Mouse (Mus musculus) heart, adult 11 months (tissue): ENCODE measurements around the gene Osbpl11.
"Not testable (repeated sequence)": the region's sequence is repeated elsewhere in the genome, so short reads cannot be mapped to it uniquely, and the experiment has no call there.

ENCODE experiments used
- DNase-seq: peaks from one replicate; pipeline ENCODE4 v3.0.0; 2022

The Osbpl11 gene

DNA sequence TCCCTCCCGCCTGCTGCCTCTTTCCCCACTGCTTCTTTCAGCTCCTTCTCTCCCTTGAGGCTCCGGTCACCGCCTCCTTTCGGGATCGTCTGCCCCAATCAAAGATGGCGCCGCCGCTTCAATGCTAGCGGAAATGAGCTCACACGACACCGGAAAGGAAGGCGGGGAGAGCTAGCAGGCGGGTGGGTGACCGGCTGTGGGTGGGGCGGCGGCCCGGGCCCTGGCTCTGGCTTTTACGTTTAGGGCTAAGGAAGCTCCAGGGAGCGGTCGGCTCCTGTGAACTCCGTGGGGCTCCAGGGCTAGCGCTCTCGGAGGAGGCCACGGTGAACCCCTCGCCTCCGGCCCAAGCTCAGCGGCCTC is at the start of gene Osbpl11:
TSS of gene Osbpl11 (plus strand) at position 171 of the 360 bp plus-strand sequence.
- DNase-seq = peak; percentile 100

DNA sequence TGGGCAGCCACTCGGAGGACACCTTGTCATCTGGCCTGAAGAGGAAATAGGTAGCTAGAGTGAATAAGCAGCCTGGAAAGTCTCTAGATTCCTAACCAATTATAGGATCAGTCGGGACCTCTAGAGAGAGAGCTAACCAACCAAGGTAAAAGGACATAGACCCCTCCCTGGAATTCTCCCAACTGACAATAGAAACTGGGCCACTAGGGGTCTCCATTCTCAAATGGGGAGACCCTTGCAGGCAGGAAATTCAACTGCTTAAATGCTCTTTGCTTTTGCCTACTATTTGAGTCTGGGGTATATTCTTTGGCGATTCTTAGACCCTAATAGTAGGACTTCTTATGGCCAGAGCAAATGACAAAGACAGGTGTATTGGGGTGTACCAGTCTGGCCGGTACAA is 49.7 kb upstream of the Osbpl11 start:
- DNase-seq = no peak

DNA sequence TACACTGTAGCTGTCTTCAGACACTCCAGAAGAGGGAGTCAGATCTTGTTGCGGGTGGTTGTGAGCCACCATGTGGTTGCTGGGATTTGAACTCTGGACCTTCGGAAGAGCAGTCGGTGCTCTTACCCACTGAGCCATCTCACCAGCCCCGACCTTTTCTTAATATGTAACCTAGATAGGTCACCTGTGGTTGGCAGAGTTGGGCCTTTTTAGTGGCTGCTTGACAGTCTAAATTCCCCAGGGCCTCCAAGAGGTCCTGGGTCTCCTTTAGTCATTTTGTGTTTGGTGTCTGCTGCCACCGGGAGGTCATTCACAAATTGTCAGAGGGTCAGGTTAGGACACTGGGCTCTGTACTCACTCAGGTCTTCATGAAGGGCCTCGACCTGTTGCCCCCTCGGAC is 45.8 kb upstream of the Osbpl11 start:
- DNase-seq = not testable (repeated sequence)

DNA sequence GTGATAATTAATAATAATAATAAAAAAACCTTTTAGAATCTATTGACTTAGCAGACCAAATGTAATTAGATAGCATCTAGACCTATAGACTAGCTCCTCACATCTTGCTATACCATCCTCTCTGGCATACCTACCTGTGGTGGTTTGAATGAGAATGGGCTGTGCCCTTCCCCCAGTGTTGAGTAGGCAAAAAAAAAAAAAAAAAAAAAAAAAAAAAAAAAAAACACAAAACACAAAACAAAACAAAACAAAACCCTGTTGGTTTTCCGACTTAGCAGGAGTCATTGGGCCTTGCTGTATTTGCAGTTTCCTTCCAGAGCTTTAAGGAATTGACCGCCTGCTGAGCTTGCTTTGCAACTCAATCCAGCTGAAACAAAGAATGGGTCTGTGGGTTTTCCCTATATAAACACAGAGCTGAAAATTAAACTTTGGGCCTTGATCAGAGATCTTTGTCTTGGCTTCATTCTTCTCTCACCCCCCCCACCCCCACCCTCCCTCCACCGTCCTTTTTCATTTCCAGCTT is 43.1 kb upstream of the Osbpl11 start:
- DNase-seq = no peak

DNA sequence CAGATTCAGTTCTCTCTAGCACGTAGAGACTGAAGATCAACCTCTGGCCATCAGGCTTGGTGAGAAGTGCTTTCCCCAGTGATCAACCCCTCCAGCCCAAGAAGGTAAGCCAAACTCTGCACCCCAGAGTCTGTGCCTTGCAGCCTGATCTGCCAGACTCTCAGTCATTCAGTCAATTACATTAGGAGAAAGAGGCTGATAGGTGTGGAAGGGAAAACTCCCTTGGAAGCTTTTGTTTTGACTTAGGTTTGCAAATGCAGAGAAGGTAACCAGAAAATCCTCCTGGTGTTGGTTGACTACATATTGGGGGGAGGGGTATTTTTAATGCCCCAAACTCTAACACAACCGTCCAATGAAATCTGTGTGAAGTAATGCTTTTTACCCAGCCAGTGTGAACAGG is 41.4 kb upstream of the Osbpl11 start:
- no peak for DNase-seq

DNA sequence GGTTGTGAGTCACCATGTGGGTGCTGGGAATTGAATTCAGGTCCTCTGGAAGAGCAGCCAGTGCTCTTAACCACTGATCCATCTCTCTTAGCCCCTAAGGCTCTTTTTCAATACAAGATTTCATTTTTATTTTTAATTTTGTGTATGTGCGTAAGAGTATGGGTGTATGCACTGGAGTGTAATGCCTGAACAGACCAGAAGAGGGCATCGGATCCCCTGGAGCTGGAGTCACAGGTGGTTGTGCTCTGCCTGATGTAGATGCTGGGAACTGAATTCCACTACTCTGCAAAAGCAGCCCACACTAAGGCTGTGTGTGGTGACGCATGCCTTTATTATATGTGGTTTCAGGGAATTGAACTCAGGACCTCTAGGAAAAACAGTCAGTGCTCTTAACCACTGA is 38.7 kb upstream of the Osbpl11 start:
- no peak for DNase-seq

DNA sequence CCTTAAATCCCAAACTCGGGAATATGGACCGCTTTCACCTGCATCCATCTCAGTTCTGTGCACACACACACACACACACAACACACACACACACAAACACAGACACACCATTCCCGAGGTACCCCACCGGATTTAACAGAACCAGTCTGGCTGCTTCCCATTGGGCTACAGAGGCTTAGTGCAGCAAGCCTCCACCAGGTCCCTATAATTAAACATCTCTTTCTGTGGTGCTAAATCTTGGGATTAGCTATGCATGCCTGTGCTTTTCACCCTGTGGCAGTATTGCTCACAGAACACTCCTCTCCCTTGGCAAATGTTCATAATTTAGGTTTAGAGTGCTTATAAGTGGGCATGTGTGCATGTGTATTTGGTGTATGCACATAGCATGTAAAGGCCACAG is 36.7 kb upstream of the Osbpl11 start:
- peak; percentile 71 for DNase-seq

DNA sequence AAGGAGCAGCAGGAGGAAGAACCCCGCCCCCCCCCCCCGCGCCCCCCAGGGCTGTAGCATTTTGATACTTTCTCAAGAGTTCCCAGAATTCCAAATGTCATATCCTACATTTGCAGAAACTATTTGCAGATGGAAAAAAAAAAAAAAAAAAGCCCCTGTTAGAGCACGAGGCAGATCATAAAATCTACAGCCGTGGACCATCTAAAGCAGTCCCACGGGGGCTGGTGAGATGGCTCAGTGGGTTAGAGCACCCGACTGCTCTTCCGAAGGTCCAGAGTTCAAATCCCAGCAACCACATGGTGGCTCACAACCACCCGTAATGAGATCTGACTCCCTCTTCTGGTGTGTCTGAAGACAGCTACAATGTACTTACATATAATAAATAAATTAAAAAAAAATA is 34.0 kb upstream of the Osbpl11 start:
- peak; percentile 78 for DNase-seq

DNA sequence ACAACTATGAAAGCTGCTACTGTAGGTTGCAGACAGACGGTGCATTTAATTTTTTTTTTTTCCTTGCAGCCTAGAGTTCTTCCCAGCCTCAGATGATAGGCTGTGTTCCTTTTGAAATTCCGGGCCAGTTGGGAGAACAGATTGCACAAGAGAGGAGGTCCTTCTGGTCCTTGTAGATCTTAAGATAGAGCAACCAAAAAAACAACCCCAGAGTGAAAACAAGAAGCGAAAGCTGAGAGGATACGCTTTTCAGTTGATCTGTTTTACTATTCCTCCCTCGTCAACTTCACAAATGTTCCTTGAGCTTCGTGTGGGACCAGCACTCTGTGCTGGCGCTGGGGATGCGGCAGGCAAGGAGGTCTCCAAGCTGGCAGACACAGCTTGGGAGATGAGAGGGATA is 33.3 kb upstream of the Osbpl11 start:
- DNase-seq = peak; percentile 90

DNA sequence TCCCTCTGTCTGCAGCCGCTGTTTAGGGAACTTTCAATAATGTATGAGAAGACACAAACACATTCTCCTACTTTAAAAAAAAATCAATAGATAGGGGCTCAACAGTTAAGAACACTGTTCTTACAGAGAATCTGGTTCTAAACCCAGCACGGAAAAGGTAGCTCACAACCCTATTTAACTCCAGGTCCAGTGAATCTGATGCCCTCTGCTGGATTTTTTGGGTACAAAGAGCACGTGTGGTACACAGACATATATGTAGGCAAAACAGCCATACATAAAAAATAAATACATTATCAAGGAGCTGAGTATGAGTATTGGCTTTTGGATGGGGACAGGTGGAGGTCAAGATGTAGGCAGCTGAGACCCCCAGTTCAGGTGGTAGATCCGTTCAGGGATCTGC is 29.9 kb upstream of the Osbpl11 start:
- no peak for DNase-seq

DNA sequence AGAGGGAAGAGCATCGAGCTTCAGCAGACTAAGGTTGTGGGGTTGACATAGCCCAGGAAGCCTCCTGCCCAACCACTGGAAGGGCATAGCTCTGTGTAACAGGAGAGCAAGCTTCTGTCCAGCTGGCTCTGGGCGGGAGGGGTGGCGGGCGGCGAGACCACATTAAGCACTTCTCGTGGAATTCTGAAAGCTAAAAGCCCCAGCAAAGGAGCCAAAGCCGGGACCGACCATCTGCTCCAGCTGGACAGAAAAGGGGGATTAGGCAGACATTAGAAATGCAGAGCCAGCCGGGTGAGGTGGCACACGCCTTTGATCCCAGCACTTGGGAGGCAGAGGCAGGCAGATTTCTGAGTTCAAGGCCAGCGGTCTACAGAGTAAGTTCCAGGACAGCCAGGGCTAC is 26.9 kb upstream of the Osbpl11 start:
- peak; percentile 80 for DNase-seq

DNA sequence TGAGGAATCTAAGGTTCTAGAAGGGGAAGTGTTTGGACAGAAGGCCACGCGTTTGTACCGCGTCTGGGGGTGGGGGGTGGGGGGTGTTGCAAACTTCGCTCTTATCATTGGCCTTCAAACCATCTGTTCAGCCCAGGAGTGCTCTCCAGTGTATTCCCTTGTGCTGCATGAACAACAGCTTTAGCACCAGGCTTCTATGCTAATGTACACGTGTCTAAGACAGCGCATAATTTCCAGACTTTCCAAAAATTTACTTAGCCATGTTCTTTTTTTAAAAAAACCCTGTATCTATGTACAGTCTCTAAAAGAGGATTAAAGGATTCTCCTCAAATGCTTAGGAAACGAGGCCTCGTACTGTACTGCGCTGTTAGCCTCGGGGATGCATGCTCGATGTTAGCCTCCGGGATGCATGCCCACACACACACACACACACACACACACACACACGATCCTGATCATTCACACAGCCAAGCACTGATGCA is 26.2 kb upstream of the Osbpl11 start:
- DNase-seq = no peak

DNA sequence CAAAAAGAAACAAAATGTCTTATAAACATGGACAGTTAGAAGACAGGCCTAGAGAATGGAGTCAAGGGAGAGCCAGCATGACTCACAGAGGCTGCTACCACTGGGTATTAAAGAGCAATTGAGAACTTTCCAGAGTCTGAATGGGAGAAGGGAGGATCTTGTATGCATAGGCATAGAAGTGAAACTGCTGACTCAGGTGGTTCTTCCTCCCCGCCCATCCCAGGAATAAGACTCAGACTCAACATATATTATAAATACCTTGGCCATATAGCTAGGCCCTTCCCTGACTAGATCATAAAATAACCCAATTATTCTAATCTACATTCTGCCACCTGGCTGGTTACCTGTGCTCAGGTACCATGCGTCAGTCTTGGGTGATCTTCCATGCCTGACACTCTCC is 25.5 kb upstream of the Osbpl11 start:
- peak; percentile 66 for DNase-seq

DNA sequence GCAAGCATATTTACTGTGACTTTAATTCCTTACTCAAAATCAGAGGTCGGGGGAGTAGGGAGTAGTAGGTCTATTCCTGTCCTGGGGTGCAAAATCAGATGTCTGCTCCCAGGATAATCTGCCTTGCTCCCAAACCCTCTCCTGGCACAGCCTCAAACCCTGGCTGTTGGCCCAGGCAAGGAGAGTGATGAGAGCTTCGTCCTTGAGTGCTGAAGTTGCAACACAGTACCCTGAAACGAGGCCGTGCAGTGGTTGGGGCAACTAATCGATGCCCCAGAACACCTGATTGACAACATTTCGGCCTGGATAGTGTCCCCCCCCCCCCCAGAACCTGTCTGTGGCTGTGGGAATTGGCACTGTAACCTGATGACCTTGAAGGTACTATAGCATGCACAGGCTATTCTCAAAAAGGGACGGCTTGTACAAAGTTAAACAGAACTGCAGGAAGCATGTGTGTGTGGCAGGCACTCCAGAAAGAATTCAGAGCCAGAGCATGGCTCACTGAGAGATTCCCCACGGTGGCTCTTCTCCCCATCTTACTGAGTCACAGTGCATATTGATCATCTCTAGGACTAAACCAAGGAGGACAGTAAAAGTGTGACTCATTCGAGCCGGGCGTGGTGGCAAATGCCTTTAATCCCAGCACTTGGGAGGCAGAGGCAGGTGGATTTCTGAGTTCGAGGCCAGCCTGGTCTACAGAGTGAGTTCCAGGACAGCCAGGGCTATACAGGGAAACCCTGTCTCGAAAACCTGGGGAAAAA is 21.4 kb upstream of the Osbpl11 start:
- peak; percentile 89 for DNase-seq

DNA sequence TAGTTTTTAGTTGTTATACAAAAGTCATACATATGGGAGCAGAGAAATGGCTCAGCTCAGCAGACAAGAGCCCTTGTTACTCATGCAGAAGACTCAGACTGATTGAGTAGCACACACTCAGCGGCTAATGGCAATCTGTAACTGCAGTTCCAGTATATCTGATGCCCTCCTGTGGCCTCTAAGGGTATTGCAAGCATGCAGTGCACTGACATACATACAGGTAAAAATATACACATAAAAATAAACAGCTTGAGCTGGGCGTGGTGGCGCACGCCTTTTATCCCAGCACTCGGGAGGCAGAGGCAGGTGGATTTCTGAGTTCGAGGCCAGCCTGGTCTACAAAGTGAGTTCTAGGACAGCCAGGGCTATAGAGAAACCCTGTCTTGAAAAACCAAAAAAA is 18.6 kb upstream of the Osbpl11 start:
- not testable (repeated sequence) for DNase-seq

DNA sequence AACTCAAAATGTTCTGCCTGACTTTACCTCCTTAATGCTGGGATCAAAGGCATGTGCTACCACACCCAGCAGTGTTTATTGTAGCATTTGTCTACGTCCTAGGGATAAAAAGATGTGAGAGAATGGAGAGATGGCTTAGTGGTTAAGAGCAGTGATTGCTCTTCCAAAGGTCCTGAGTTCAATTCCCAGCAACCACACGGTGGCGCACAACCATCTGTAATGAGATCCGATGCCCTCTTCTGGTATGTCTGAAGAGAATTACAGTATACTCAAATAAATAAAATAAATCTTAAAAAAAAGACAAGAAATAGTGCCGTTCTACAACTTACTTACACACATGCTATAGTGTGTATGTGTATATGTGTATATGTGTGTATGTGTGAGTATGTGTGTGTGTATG is 17.3 kb upstream of the Osbpl11 start:
- DNase-seq = no peak

DNA sequence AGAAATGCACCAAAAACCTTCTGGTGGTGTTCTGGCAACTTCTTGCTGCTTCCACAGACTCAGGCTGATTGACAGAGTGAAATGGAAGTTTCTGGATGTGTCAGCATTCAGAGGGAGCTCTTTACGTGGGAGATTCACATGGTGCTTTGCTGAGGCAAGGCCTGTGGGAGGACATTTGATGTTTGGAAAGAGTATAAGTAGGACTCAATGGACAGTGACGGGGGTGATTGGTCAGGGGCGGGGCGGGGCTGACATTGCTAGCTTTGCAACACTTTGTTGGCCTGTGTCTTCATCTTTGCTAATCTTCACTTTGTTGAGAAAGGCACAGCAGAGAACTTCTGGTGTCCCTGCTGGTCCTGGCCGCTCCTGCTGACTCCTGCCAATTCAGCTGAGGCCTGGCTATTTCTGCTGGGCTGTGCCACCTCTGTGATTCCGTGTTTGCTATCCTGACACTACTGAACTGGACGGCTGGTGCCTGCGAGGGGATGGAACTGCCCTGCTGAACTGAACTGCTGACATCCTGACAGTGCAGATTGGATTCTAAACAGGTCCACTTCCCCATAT is 15.3 kb upstream of the Osbpl11 start:
- DNase-seq = no peak

DNA sequence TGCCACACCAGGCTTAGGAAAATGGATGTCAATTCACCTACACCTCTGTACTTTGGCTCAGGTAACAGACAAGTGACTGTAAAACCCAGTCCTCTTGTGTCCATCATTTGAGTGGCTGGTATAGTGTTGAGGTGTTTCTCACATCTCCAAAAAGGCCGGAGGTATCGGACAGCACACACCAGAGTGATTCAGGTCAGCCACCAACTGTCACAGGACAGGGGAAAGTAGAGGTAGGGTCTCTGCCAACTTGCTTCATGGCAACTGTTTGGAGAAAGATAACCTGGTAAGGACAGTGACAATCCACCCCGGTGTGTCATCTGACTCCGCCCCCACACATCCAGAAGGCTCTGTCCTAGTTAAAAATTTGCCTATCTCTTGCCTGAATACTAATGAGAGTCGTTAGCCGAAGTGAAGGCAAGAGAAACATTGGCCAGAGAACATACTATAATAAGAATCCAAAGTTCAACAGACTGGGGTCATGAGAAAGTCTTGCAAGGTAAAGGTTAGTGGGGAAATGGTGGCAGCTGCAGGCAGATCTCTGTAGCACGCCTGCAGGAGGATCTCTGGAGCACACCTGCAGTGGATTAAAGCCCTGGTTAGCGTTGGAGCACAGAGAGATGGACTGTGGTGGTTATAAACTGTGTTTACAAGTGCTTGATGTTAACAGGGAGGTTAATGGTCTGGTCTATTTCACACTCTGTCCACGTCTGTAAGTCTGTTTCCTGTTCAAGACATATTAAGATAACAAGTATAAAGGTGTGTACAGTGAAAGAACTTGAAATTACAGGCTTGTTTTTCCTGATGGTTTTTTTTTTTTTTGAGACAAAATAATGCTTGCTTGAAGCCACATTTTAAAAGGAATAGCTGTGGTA is 13.9 kb upstream of the Osbpl11 start:
- no peak for DNase-seq

DNA sequence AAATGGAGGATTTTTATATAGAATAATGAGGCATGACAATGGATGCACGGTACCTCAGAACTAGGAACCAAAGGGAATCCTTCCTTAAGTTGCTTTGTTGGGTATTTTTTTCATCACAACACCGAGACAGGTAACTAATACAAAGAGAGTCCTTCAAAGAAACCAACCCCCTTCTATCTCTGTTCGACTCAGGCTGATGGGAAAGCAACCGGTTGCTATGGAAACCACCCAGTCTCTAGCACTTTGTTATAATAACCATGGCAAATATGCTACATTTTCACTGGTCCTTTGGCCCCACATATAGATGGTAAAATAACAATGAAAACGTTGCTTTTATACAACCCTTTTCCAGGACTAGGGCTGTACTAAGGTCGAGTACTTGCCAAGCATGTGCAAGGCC is 13.1 kb upstream of the Osbpl11 start:
- DNase-seq = no peak

DNA sequence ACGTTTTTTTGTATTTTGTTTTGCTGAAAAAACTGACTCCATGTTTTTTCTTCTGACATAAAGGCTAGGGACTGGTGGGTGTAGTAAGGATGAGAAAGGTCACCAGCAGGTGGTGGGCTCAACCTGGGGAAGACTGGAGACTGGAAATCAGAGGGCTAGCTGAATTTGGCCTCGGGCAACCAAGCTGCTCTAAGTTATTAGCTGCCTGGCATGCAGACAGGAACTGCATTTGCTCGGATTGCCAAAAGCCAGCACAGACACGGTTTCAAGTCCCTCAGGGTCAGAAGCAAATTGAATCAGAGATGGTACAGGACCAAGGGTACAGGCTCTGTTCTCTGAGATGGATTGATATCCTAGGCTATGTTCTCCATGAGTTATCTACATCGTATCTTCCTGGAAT is 11.7 kb upstream of the Osbpl11 start:
- DNase-seq = no peak

DNA sequence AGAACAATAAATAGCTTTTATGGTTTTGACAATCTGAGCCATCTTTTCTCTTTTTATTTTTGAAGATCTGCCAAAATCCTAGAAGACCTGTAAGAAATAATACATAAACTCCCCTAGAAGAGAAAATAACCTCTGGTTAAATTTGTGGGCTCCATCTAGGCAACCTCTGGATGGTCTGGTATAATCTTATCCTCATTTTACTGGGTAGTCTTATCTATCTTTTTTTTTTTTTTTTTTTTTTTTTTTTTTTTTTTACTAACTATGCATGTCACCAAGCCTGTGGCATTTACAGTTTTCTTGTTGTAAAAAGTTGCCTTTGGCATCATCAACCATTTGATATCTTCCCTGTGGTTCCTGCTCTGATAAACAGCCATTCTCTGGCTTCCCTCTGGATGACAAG is 10.2 kb upstream of the Osbpl11 start:
- DNase-seq = no peak

DNA sequence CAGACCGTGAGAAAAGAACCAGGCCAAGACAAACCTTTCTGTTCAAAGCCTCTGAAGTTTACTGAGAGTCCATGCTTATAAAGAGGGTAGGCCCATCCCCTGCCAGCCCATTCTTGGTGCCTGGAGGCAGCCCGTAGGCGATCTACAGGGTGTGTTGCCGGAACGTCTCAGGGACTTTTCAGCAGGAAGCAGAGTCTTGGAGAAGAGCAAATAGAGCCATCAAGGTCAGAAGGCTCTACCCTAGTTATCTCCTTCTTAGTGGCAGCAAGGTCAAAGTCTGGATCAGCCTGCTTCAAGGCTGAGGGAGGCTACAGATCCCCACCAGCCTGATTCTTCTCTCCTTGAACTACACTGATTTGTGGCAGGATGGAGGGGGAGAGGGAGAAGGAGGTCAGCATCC is 8.0 kb upstream of the Osbpl11 start:
- DNase-seq = not testable (repeated sequence)

DNA sequence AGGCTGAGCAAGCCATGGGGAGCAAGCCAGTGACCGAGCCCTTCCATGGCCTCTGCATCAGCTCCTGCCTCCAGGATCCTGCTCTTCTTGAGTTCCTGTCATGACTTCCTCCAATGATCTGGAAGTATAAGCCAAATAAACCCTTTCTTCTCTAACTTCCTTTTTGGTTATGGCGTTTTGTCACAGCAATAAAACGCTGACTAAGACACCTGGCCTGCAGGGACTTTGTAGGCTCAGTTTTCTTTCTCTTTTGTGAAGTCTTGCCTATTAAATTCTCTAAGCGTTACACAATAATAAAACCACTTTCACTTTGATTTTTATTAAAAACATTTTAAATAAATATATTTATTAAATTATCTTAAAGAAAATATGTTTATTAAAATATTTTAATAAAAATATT is 7.1 kb upstream of the Osbpl11 start:
- DNase-seq = no peak
